Mouse (Mus musculus): ENCODE measurements at regions not wholly inside any gene's neighbourhood (a gene's known extent, or its start where the extent isn't known, plus 50 kb on each side); places are given as distances from the start of the nearest gene placed in this dataset.

- ATAC-seq (replicated peaks; ENCODE audit: low read depth, poor library complexity, severe bottlenecking): no peak
Observed at GRCm38 (mm10) chr4:20988474-20988873, 697.3 kb downstream of the Prdm13 start.

GRCm38 (mm10) chr4:20973428-20973827 lies 712.3 kb downstream of the Prdm13 start:
- no peak for ATAC-seq (replicated peaks; ENCODE audit: low read depth, poor library complexity, severe bottlenecking)

- ATAC-seq (replicated peaks; ENCODE audit: low read depth, poor library complexity, severe bottlenecking): no peak
Observed at GRCm38 (mm10) chr4:20972136-20972875, 713.5 kb downstream of the Prdm13 start.

- peak; percentile 72 for ATAC-seq (replicated peaks; ENCODE audit: low read depth, poor library complexity, severe bottlenecking)
Observed at GRCm38 (mm10) chr4:20949696-20950095, 736.1 kb downstream of the Prdm13 start.

All from common myeloid progenitor, adult 5-6 weeks (primary cell).